Mouse (Mus musculus) kidney, embryonic 15.5 days (tissue): ENCODE data around the gene Trim47. TPM values are rescaled to one million over a fixed set of nuclear protein-coding genes. Genes with fewer than 3 reads are reported as not detected.

Source experiments
- ATAC-seq: fragments of 200-750 bp; cut with Nextera tagmentation; replicated peaks from 2 replicates; pipeline ENCODE4 v1.8.0; 2017; ENCODE audit warnings: moderate TSS enrichment; ENCODE audit not compliant: low FRiP score
- H3K27ac ChIP-seq: fragments of 300-500 bp; sonication (generic); 2 replicates; pipeline ENCODE4 v1.5.1; 2015; ENCODE audit warnings: mild to moderate bottlenecking, inconsistent platforms
- H3K27me3 ChIP-seq: fragments of 300-500 bp; sonication (generic); 2 replicates; pipeline ENCODE4 v1.6.1; 2015; ENCODE audit warnings: inconsistent platforms
- H3K36me3 ChIP-seq: fragments of 300-500 bp; sonication (generic); 2 replicates; pipeline ENCODE4 v1.6.1; 2015; ENCODE audit warnings: inconsistent platforms
- H3K4me1 ChIP-seq: fragments of 300-500 bp; sonication (generic); 2 replicates; pipeline ENCODE4 v1.6.1; 2015; ENCODE audit warnings: inconsistent platforms
- H3K4me2 ChIP-seq: fragments of 300-500 bp; sonication (generic); 2 replicates; pipeline ENCODE4 v1.6.1; 2015; ENCODE audit warnings: moderate library complexity, mild to moderate bottlenecking, inconsistent platforms
- H3K4me3 ChIP-seq: fragments of 300-500 bp; sonication (generic); replicated peaks from 2 replicates; pipeline ENCODE4 v1.5.1; 2015; ENCODE audit warnings: mild to moderate bottlenecking, inconsistent platforms
- H3K9ac ChIP-seq: fragments of 300-500 bp; sonication (generic); 2 replicates; pipeline ENCODE4 v1.6.1; 2015; ENCODE audit warnings: mild to moderate bottlenecking, inconsistent platforms
- H3K9me3 ChIP-seq: fragments of 300-500 bp; sonication (generic); replicated peaks from 2 replicates; pipeline ENCODE4 v1.6.1; 2016; ENCODE audit warnings: inconsistent platforms
- WGBS: fragments of 180-500 bp; shearing (Covaris S2); methylation state at CpG from one replicate; pipeline ENCODE4 v1.1.7; 2015; ENCODE audit warnings: mixed read lengths; 5-methylcytosine and 5-hydroxymethylcytosine counted together
- polyA plus RNA-seq: library from polyadenylated mRNA; unstranded; fragments of >200 nt; fragmentation: Nextera tagmentation; extraction: Ambion mirVana; gene quantifications from 2 replicates; pipeline ENCODE4 v1.2.1, GENCODE M21; 2015

Trim47 gene
- 21.4 and 24.6 TPM in 2 replicates for polyA plus RNA-seq

DNA sequence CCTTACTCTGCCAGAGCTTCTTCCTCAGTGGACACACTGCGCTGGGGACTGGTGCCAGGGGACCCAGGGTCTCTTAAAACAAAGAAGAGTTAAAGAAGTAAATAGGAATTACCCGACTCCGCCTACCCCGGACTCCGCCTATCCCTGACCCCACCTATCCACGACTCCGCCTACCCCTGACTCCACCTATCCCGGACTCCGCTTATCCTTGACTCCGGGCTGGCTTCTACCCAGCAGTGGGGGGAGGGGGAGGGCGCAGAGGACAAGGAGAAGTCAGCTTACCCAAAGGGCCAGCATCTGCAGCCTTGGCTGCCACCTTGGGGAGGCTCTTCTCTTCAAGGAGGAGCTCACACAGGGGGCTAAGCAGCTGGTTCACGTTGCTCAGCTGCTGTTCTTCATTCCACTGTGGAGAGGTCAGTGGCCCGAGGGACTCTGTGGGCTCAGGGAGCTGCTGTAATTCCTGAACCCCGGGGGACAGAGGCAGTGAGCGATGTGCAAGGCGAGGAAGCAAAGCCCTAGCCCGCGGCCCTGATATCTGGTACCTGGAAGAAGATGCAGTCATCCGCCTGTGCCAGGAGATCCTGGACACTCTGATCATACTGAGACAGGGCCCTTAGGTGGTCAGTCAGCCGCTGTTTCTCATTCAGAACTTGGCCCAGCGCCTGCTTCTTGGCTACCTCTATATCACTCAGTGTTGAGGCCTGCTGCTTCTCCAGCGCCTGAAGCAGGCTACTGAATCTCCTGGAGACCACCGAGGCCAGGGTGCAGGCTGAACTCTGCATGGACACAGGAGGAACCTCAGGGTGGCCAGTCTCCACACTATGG lies at the start of gene Trim47:
Gene Trim47 (minus strand): TSS at position 55 of the 825 bp plus-strand sequence.
- H3K9me3 ChIP-seq = no peaks in the 10 kb centered on the region
- ATAC-seq = peak; percentile 49
- H3K27ac ChIP-seq = peak within 1 kb of the TSS; percentile 64
- H3K27me3 ChIP-seq = no peaks in the 10 kb centered on the region
- H3K36me3 ChIP-seq = peaks cover 31% of the 10 kb centered on the region
- H3K9ac ChIP-seq = peak within 1 kb of the TSS; percentile 27; the same call in 1 of the 2 replicates
- peaks cover 51% of the 10 kb centered on the region for H3K4me1 ChIP-seq
- 31% methylated on average over 23 of the region's 23 CpGs for WGBS
- H3K4me3 ChIP-seq = peak within 1 kb of the TSS; percentile 25
- peak within 1 kb of the TSS; percentile 50 for H3K4me2 ChIP-seq

DNA sequence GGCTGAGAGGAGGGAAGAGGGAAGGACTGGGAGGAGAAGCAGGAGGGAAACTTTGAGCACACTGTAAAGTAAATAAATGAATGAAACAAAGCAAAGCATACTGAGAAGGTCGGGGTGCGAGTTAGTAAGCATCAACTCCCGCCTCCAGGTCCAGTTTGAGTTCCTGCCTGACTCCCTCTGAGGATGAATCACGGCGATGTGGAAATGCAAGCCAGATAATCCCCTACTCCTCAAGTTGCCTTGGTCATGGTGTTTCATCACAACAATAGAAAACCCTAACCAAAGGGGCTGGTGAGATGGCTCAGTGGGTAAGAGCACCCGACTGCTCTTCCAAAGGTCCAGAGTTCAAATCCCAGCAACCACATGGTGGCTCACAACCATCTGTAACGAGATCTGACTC lies 49.0 kb upstream of the Trim47 start:
- Histone ChIP-seq H3K27me3 (no peaks in the 10 kb centered on the region), H3K4me1 (peaks cover 17% of the 10 kb centered on the region), H3K9me3 (no peaks in the 10 kb centered on the region), H3K4me2 (no peak overlapping the region), H3K27ac (peak overlapping the region; percentile 86), H3K9ac (no peak overlapping the region), H3K4me3 (no peak overlapping the region), H3K36me3 (peaks cover 88% of the 10 kb centered on the region)
- 82% methylated on average over 7 of the region's 7 CpGs for WGBS
- ATAC-seq = no peak

DNA sequence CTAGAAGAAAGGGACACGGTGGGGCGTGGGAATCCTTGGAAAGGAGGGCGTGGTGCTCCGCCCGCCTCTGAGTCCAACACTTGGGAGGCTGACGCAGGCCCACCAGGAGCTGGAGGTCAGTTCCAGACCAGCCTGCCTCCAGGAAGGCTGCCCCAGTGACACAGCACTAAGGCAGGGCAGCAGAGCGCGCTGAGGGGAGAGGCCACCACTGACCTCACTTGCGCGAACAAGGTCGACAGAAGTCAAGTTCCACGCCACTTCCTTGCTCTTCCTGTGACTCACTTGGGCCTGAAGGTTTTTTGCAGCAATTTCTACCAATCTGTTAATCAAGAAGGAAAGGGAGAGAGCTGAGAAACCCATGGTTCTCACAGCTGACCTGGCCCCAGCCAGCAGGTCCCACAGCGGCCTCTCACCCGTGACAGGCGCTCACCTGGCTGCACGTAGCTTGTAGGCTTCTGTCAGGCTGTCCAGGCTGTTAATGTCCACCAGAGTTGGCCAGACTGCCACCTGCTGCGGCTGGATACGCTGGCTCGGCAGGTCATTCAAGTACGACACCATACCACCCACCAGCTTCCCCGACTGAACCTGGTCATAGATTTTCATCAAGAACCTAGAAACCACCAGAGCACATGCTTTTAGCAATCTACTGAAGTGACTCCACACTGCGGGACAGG lies 47.9 kb upstream of the Trim47 start:
- ATAC-seq = peak; percentile 85
- peak overlapping the region; percentile 86 for H3K27ac ChIP-seq
- H3K9me3 ChIP-seq = no peaks in the 10 kb centered on the region
- H3K4me2 ChIP-seq = no peak overlapping the region
- H3K4me1 ChIP-seq = peaks cover 17% of the 10 kb centered on the region
- no peaks in the 10 kb centered on the region for H3K27me3 ChIP-seq
- 66% methylated on average over 22 of the region's 22 CpGs for WGBS
- no peak overlapping the region; the same call in 1 of the 2 replicates for H3K9ac ChIP-seq
- H3K4me3 ChIP-seq = no peak overlapping the region
- H3K36me3 ChIP-seq = peaks cover 77% of the 10 kb centered on the region

DNA sequence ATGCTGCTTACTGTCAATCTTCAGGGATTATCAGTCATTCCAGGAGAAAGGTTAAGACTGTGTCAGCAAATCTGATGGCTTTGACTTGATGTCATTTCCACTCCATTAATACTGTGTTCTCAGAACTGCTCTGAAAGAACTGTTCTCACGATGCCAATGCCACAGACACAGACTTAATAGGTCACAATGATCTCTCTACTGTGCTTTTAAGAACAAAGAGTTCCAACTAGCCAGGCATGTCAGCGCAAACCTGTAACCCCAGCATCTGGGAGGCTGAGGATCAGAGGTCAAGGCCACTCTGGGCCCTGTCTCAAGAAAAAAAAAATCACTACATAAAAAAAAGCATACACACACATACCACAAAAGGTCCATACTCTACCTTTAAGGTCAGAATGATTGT lies 44.9 kb upstream of the Trim47 start:
- Histone ChIP-seq H3K9ac (no peak overlapping the region), H3K4me2 (no peak overlapping the region), H3K27ac (no peak overlapping the region), H3K27me3 (no peaks in the 10 kb centered on the region), H3K4me3 (no peak overlapping the region), H3K4me1 (peaks cover 28% of the 10 kb centered on the region), H3K9me3 (no peaks in the 10 kb centered on the region), H3K36me3 (peaks cover 50% of the 10 kb centered on the region)
- no peak for ATAC-seq
- 71% methylated on average over 2 of the region's 2 CpGs for WGBS

DNA sequence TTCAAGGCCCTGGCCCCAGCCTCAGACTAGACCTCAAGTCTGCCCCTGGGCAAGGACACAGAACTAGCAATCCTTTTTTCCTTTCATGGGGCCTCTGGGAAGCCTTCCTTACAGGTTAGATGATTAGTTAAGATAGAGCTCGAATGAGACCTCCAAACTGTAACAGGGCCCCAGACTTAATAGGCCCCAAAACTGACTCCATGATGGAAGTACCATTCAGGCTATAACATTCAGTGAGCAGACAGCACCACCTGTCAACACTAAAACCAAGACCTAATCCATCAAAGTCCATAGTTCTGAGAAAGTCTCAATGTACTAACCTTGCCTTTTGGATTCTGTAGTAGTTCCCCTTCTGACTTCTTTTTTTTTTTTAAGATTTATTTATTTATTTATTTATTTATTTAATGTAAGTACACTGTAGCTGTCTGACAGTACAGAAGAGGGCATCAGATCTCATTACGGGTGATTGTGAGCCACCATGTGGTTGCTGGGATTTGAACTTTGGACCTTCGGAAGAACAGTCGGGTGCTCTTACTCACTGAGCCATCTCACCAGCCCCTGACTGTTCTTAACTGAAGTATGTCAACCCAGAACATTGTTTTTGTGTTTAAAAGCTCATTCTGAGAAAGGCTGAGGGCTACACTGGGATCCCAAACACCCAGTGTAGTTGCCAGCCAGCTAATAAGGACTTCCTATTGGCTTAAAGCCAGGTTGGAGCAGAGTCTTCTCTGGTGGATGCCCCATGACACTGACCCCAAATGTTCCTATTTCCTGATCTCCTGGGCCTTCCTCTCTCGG lies 43.2 kb upstream of the Trim47 start:
- Histone ChIP-seq H3K27ac (0 out of 2 replicates have a peak overlapping the region, but pooled peaks have one; percentile 49), H3K27me3 (no peaks in the 10 kb centered on the region), H3K9me3 (no peaks in the 10 kb centered on the region), H3K36me3 (peaks cover 46% of the 10 kb centered on the region), H3K9ac (no peak overlapping the region), H3K4me1 (peaks cover 35% of the 10 kb centered on the region), H3K4me2 (no peak overlapping the region), H3K4me3 (no peak overlapping the region)
- no peak for ATAC-seq
- 80% methylated on average over 5 of the region's 5 CpGs for WGBS

DNA sequence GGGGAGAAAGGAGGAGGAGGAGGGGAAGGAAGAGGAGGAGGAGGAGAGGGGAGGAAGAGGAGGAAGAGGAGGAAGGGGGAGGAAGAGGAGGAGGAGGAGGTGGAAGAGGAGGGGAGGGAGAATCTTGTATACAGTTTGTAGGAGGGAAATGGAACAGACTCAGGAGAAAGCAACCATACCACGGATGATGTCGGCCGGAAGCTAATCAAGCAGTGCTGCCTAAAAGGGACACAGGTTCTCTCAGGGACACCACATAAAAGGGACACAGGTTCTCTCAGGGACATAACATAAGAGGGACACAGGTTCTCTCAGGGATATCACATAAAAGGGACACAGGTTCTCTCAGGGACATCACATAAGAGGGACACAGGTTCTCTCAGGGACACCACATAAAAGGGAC lies 42.2 kb upstream of the Trim47 start:
- WGBS = 84% methylated on average over 3 of the region's 3 CpGs

DNA sequence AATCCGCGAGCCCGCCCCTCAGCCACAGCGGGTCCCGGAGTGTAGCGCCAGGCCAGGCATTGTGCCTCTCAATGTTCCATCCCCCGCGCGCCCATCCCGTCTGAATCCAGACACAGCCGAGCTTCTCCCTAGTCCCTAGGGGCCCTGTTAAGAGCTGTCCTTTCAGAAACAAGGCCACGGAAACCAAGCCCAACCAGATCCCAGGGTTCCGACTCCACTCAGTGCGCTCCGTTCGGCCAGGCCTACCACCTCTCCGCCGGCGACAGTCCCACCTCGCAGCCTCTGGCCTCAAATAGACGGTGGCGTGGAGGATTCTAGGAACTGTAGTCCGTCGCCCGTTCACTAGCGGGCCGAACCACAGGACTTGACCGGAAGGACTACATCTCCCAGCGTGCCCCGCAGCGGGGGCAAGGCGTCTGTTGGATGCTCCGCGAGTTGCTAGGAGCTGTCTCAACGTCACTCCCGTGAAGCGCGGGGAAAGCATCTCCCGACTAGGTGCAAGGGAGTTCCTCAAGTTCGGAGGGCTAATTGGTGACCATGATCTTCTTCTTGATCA lies 41.0 kb upstream of the Trim47 start, which contains the start of gene Fbf1:
Gene Fbf1 (minus strand): TSS at position 283 of the 556 bp plus-strand sequence.
- WGBS = under 1% methylated on average over 40 of the region's 40 CpGs
- Histone ChIP-seq H3K4me2 (peak within 1 kb of the TSS; percentile 84), H3K9ac (peak within 1 kb of the TSS; percentile 78), H3K36me3 (peaks cover 40% of the 10 kb centered on the region), H3K27ac (peak within 1 kb of the TSS; percentile 95), H3K9me3 (no peaks in the 10 kb centered on the region), H3K4me1 (peaks cover 40% of the 10 kb centered on the region), H3K27me3 (no peaks in the 10 kb centered on the region), H3K4me3 (peak within 1 kb of the TSS; percentile 71)
- peak; percentile 94 for ATAC-seq

More for the DNA sequence above, 42.2 kb upstream of the Trim47 start:
- no peak overlapping the region for H3K27ac ChIP-seq
- H3K27me3 ChIP-seq = no peaks in the 10 kb centered on the region
- ATAC-seq = no peak
- no peak overlapping the region for H3K4me3 ChIP-seq
- H3K4me2 ChIP-seq = no peak overlapping the region
- no peak overlapping the region for H3K9ac ChIP-seq
- H3K9me3 ChIP-seq = no peaks in the 10 kb centered on the region
- peaks cover 48% of the 10 kb centered on the region for H3K36me3 ChIP-seq
- peaks cover 28% of the 10 kb centered on the region for H3K4me1 ChIP-seq

DNA sequence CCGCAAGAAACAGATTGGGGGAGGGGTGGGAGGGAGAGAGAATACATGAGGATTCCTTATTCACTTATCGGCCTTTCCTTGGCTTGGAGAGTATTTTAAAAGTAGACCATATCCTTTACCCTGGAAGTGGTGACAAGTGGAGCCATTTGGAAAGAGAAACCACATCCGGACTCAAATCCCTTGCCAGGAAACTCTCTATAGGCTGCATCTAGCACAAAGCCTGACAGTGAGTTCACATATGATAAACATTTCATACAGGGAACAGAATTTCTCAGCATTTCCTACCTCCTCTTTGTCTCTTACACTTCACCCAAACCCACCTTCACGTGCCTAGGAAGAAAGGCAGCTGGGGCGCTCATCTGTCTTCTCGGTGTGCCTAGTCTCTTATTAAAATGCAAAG lies 40.2 kb upstream of the Trim47 start:
- Histone ChIP-seq H3K36me3 (peaks cover 33% of the 10 kb centered on the region), H3K4me3 (peak overlapping the region; percentile 71), H3K9ac (peak overlapping the region; percentile 78), H3K27me3 (no peaks in the 10 kb centered on the region), H3K27ac (peak overlapping the region; percentile 95), H3K9me3 (no peaks in the 10 kb centered on the region), H3K4me2 (peak overlapping the region; percentile 84), H3K4me1 (peaks cover 44% of the 10 kb centered on the region)
- WGBS = 9% methylated on average over 6 of the region's 6 CpGs
- no peak for ATAC-seq

DNA sequence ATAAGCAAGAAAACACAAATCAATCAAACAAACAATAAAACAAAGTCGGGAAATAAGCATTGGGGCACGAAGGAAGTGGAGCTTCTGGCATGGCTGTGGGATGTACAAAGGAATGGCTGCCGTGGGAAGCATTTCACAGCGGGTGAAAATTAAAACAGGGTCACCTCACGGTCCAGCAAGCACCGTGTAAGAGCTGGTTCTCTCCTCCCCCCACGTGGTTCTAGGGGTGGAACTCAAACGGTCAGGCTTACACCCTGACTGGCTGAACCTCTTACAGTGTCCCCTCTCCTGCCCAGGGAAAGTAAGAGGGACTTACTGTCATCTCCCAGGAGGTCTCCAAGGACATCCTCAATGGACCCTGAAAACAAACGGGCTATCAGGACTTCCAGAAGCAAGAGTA lies 36.0 kb upstream of the Trim47 start:
- Histone ChIP-seq H3K27me3 (no peaks in the 10 kb centered on the region), H3K36me3 (peaks cover 57% of the 10 kb centered on the region), H3K9ac (no peak overlapping the region), H3K4me3 (no peak overlapping the region), H3K27ac (peak overlapping the region; percentile 74), H3K9me3 (no peaks in the 10 kb centered on the region), H3K4me2 (0 out of 2 replicates have a peak overlapping the region, but pooled peaks have one; percentile 25), H3K4me1 (peaks cover 41% of the 10 kb centered on the region)
- peak; percentile 78 for ATAC-seq
- WGBS = 19% methylated on average over 9 of the region's 9 CpGs

DNA sequence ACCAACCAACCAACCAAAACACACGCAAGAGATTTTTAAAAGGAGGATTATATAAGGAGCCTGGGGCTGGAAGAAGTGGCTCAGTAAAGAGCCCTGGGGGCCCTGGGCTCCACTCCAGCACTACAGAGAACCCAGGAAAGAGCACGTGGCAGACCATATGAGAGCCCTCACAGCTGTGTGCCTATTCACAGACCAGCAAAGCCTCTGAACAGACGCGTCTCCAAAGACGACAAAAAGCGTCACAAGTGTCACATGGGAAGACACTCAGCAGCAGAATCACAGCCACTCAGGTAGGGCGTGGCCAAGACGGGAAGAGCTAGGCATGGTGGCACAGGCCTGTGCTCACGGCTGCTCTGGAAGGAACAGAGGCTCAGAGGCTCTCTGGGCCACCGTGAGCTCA lies 35.1 kb upstream of the Trim47 start:
- Histone ChIP-seq H3K9ac (no peak overlapping the region), H3K27ac (no peak overlapping the region), H3K36me3 (peaks cover 65% of the 10 kb centered on the region), H3K27me3 (no peaks in the 10 kb centered on the region), H3K4me2 (no peak overlapping the region), H3K9me3 (no peaks in the 10 kb centered on the region), H3K4me3 (no peak overlapping the region), H3K4me1 (peaks cover 39% of the 10 kb centered on the region)
- 84% methylated on average over 10 of the region's 10 CpGs for WGBS
- ATAC-seq = no peak

DNA sequence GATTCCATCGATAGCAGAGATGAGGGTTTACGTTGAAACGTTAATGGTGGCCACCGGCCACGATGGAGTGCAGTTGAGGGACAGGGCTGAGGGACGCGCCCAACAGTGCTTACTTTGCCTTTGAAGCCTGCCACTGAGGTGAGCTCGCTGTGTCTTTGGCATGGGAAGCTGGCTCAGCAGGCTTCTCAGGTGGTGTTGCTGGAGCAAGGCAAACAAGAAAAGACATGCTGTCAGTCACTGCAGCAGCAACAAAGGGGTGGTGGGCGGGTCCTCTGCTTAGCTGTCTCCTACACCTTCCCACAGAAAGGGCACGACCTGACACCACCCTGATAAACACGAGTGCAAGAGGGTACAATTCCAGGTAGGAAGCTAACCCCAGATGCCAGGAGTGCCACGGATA lies 34.3 kb upstream of the Trim47 start:
- no peak overlapping the region for H3K27ac ChIP-seq
- no peak overlapping the region for H3K9ac ChIP-seq

More for the DNA sequence above, 34.3 kb upstream of the Trim47 start:
- Histone ChIP-seq H3K4me2 (no peak overlapping the region), H3K9me3 (no peaks in the 10 kb centered on the region), H3K36me3 (peaks cover 73% of the 10 kb centered on the region), H3K4me3 (no peak overlapping the region), H3K4me1 (peaks cover 30% of the 10 kb centered on the region), H3K27me3 (no peaks in the 10 kb centered on the region)
- 75% methylated on average over 12 of the region's 12 CpGs for WGBS
- ATAC-seq = no peak
